Mouse (Mus musculus): ENCODE measurements around the gene Mars. TPM values are rescaled to one million over a fixed set of nuclear protein-coding genes. Genes with fewer than 3 reads are reported as not detected.
"Not testable (repeated sequence)": the region's sequence is repeated elsewhere in the genome, so short reads cannot be mapped to it uniquely, and the experiment has no call there.

Gene Mars
- polyA plus RNA-seq, 1 experiment from 2014 or later = 144 TPM

GRCm38 (mm10) chr10:127309167-127309566, 2.4 kb downstream of the Mars start:
- not testable (repeated sequence) for H3K27me3 ChIP-seq; H3K9me3 ChIP-seq; H3K4me2 ChIP-seq; H3K4me3 ChIP-seq (replicated peaks); H3K9ac ChIP-seq (replicated peaks); H3K4me1 ChIP-seq (replicated peaks); ATAC-seq (ENCODE audit: insufficient number of reproducible peaks, insufficient read depth, low FRiP score, low TSS enrichment, low read depth); H3K27ac ChIP-seq
- WGBS = 87% methylated on average over 3 of the region's 3 CpGs
- H3K36me3 ChIP-seq = peaks cover 58% of the 10 kb centered on the region

DNA sequence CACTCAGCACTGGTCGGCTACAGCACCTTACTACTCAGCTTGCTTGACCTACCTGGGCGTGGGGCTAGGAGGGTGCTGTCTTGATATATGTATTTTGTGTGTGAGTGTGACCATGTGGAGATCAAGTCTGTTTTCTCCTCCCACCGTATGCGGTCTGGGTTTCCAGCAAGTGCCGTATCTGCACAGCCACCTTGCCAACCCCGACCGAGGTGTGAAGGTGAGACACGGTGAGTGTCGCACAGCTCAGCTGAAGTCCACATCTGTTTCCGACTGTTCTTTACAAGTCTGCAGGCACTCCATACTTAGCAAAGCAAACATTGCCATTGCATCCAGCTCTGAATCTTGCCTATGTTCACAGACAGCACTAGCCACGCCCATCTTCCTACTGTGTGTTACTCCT, 8.4 kb downstream of the Mars start:
- Histone ChIP-seq H3K36me3 (peaks cover 99% of the 10 kb centered on the region), H3K4me3 (replicated peaks) (no peak overlapping the region), H3K27me3 (no peaks in the 10 kb centered on the region), H3K9ac (replicated peaks) (peak overlapping the region; percentile 18; the same call in 1 of the 2 replicates), H3K4me2 (no peak overlapping the region), H3K4me1 (replicated peaks) (no peaks in the 10 kb centered on the region), H3K9me3 (no peaks in the 10 kb centered on the region), H3K27ac (no peak overlapping the region)
- WGBS = 95% methylated on average over 11 of the region's 11 CpGs
- ATAC-seq (ENCODE audit: insufficient number of reproducible peaks, insufficient read depth, low FRiP score, low TSS enrichment, low read depth) = no peak

GRCm38 (mm10) chr10:127300361-127300760, 11.2 kb downstream of the Mars start:
- 97% methylated on average over 6 of the region's 6 CpGs for WGBS
- H3K4me2 ChIP-seq = no peak overlapping the region
- no peaks in the 10 kb centered on the region for H3K27me3 ChIP-seq
- H3K27ac ChIP-seq = no peak overlapping the region
- peaks cover 99% of the 10 kb centered on the region for H3K36me3 ChIP-seq
- H3K9ac ChIP-seq (replicated peaks) = no peak overlapping the region
- ATAC-seq (ENCODE audit: insufficient number of reproducible peaks, insufficient read depth, low FRiP score, low TSS enrichment, low read depth) = no peak
- H3K9me3 ChIP-seq = no peaks in the 10 kb centered on the region
- no peak overlapping the region for H3K4me3 ChIP-seq (replicated peaks)
- H3K4me1 ChIP-seq (replicated peaks) = no peaks in the 10 kb centered on the region

- Histone ChIP-seq H3K9ac (replicated peaks) (no peak overlapping the region), H3K4me1 (replicated peaks) (peaks cover 8% of the 10 kb centered on the region), H3K4me2 (no peak overlapping the region), H3K9me3 (no peaks in the 10 kb centered on the region), H3K27ac (no peak overlapping the region), H3K4me3 (replicated peaks) (no peak overlapping the region), H3K27me3 (no peaks in the 10 kb centered on the region), H3K36me3 (peaks cover 99% of the 10 kb centered on the region)
- ATAC-seq (ENCODE audit: insufficient number of reproducible peaks, insufficient read depth, low FRiP score, low TSS enrichment, low read depth) = no peak
- WGBS = 93% methylated on average over 16 of the region's 16 CpGs
These were observed 14.3 kb downstream of the Mars start for GRCm38 (mm10) chr10:127297015-127297871.

DNA sequence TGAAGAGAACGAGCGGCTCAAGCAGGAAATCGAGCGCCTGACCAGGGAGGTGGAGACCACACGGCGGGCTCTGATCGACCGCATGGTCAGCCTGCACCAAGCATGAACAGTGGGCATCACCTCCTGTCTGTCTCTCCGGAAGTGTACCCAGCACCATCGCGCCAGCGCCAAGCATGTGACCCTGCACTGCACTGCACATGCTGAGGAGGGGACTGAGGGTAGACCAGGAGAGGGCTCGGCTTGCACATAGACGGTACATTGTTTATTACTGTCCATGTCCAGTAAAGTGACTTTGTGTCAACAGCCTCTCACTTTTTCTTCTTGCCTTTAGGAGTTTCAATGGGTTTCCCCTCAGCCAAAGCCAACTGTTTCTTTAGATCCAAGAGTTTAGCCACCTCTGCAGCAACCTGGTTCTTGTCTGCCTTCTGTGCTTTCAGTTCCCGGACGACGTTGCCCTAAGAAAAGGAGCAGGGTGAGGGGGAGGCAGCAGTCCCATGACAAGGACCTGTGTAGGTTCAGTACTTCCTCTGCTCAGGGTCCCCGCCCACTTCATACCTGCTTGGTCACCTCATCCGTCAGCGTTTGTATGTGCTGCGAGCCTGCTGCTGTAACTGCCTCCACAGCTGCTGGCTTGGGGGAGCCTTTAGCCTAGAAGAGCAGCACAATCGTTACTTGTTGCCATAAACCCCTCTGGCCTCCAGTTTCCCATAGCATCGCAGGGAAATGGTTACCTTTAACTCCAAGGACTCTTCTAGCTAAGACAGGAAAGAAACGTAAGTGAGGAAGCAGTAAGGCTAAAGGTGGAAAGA, 15.4 kb downstream of the Mars start:
- ATAC-seq (ENCODE audit: insufficient number of reproducible peaks, insufficient read depth, low FRiP score, low TSS enrichment, low read depth) = no peak
- Histone ChIP-seq H3K9me3 (no peaks in the 10 kb centered on the region), H3K4me3 (replicated peaks) (no peak overlapping the region), H3K27me3 (no peaks in the 10 kb centered on the region), H3K9ac (replicated peaks) (no peak overlapping the region), H3K36me3 (peaks cover 92% of the 10 kb centered on the region), H3K27ac (no peak overlapping the region), H3K4me2 (no peak overlapping the region), H3K4me1 (replicated peaks) (peaks cover 17% of the 10 kb centered on the region)
- WGBS = 92% methylated on average over 24 of the region's 24 CpGs

DNA sequence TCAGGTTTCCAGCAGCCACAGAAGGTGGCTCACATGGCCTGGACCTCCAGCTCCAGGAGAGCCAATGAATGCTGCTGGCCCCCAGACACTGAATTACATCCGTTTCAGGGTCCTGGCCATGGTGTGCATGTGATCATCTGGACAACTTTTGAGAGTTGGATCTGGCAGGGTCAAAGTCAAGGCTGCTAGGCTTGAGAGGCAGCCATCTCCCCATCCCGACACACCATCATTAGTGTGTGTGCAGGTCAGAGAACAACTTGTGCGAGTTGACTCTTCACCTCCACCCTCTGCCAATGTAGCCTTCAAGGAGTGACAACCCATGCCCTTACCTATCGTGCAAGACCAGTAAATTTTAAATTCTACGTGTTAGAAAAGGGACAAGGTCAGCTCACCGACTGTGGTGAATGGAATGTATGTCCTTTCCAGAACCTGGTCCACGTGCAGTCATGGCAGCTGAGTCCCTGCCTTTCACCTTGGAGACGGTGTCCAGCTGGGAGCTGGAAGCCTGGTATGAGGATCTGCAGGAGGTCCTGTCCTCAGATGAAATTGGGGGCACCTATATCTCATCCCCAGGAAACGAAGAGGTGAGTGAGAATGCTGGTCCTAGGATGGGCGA, 16.6 kb downstream of the Mars start:
- no peaks in the 10 kb centered on the region for H3K27me3 ChIP-seq
- no peak overlapping the region for H3K27ac ChIP-seq
- no peak overlapping the region for H3K4me2 ChIP-seq
- H3K4me3 ChIP-seq (replicated peaks) = no peak overlapping the region
- H3K9ac ChIP-seq (replicated peaks) = no peak overlapping the region
- peaks cover 80% of the 10 kb centered on the region for H3K36me3 ChIP-seq
- ATAC-seq (ENCODE audit: insufficient number of reproducible peaks, insufficient read depth, low FRiP score, low TSS enrichment, low read depth) = no peak
- WGBS = 89% methylated on average over 10 of the region's 10 CpGs
- H3K9me3 ChIP-seq = no peaks in the 10 kb centered on the region
- peaks cover 17% of the 10 kb centered on the region for H3K4me1 ChIP-seq (replicated peaks)

- H3K36me3 ChIP-seq = peaks cover 66% of the 10 kb centered on the region
- H3K4me1 ChIP-seq (replicated peaks) = peaks cover 27% of the 10 kb centered on the region
- no peaks in the 10 kb centered on the region for H3K27me3 ChIP-seq
- H3K4me2 ChIP-seq = no peak overlapping the region
- 88% methylated on average over 3 of the region's 3 CpGs for WGBS
- no peak overlapping the region for H3K27ac ChIP-seq
- no peak overlapping the region for H3K9ac ChIP-seq (replicated peaks)
- no peak for ATAC-seq (ENCODE audit: insufficient number of reproducible peaks, insufficient read depth, low FRiP score, low TSS enrichment, low read depth)
- no peaks in the 10 kb centered on the region for H3K9me3 ChIP-seq
- H3K4me3 ChIP-seq (replicated peaks) = no peak overlapping the region
These were observed 17.9 kb downstream of the Mars start for GRCm38 (mm10) chr10:127293590-127294113.

DNA sequence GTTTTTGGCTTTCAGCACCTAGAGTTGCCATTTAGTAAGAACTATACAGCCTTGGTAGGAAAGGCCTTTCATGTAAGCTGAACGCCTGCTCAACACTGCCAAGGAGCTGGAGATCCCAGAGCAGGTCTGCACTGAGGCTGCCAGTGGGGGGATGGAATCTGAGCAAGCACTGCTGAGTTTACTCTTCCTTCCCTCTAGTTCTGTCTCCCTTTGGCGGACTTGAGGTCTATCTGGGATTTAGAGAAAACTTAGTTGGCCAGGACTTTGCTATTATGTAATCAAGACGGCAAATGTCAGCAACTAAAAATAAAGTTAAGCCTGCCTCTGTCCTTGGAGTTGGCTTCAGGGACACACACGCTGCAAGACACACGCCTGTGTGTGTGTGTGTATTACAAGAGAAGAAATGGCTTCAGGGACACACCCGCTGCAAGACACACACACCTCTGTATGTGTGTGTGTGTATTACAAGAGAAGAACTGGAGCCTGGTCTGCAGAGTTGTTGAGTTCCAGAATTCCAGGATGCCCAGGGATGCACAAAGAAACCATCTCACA, 18.5 kb downstream of the Mars start:
- no peak for ATAC-seq (ENCODE audit: insufficient number of reproducible peaks, insufficient read depth, low FRiP score, low TSS enrichment, low read depth)
- Histone ChIP-seq H3K27me3 (no peaks in the 10 kb centered on the region), H3K9ac (replicated peaks) (no peak overlapping the region; the same call in 1 of the 2 replicates), H3K4me2 (no peak overlapping the region), H3K27ac (no peak overlapping the region), H3K4me3 (replicated peaks) (no peak overlapping the region), H3K36me3 (peaks cover 61% of the 10 kb centered on the region), H3K9me3 (no peaks in the 10 kb centered on the region), H3K4me1 (replicated peaks) (peaks cover 27% of the 10 kb centered on the region)
- WGBS = 85% methylated on average over 6 of the region's 6 CpGs

DNA sequence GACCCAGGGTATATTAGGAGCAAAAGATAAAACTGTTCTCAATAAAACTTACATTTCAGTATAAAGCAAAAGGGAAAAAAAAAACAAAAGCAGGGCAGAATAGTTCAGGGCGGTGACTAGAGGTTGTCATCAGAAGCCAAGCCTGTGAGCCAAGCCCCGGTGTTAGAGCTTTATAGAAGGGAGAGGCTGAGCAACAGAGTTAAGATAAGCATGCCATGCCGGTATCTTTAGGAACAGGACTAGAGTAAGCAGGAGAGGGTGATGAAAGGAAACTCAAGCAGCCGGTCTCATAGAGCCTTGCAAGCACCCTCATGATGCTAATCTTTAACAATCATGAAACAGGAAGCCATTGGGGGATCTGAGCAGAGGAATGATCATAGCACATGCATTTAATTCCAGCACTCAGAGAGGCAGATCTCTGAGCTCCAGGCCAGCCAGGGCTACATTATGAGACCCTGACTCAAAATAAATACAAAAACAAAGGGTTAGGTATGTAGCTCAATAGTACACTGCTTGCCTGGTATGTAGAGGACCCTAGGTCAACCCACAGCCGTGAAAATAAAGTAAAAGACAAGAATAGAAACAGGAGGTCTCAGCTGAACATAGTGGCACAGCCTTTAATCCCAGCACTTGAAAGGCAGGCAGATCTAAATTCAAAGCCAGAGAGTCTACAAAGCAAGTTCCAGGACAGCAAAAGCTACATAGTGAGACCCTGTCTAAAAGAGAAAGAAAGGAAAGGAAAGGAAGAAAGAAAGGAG, 19.5 kb downstream of the Mars start:
- H3K9me3 ChIP-seq = no peaks in the 10 kb centered on the region
- H3K9ac ChIP-seq (replicated peaks) = peak overlapping the region; percentile 63
- H3K27ac ChIP-seq = peak overlapping the region; percentile 98; the same call in 1 of the 2 replicates
- no peak for ATAC-seq (ENCODE audit: insufficient number of reproducible peaks, insufficient read depth, low FRiP score, low TSS enrichment, low read depth)
- H3K4me2 ChIP-seq = peak overlapping the region; percentile 92
- 50% methylated on average over 5 of the region's 5 CpGs for WGBS
- no peaks in the 10 kb centered on the region for H3K27me3 ChIP-seq
- H3K36me3 ChIP-seq = peaks cover 56% of the 10 kb centered on the region
- H3K4me1 ChIP-seq (replicated peaks) = peaks cover 37% of the 10 kb centered on the region
- H3K4me3 ChIP-seq (replicated peaks) = peak overlapping the region; percentile 71

Measured in limb, embryonic 12.5 days (tissue).